Mouse (Mus musculus): ENCODE results near the gene Gm28729. TPM values are rescaled to one million over a fixed set of nuclear protein-coding genes. Genes with fewer than 3 reads are reported as not detected.

Gm28729 gene
- polyA plus RNA-seq, 1 experiment from 2014 or later, result not detected

- no peak overlapping the region for H3K4me2 ChIP-seq (replicated peaks; ENCODE audit: low read depth, low read length)
- 80% methylated on average over 10 of the region's 10 CpGs for WGBS
- H3K4me1 ChIP-seq (ENCODE audit: control insufficient read depth, insufficient read depth, low read length), result no peaks in the 10 kb centered on the region
- H3K4me3 ChIP-seq (ENCODE audit: low read depth, low read length), result no peak overlapping the region
- H3K9me3 ChIP-seq (ENCODE audit: control insufficient read depth, low read depth, low read length), result peaks cover 6% of the 10 kb centered on the region; the same call in 1 of the 2 replicates
- H3K27me3 ChIP-seq (ENCODE audit: control insufficient read depth, insufficient read depth, low read length), result no peaks in the 10 kb centered on the region
- H3K36me3 ChIP-seq (ENCODE audit: control insufficient read depth, insufficient read depth, low read length), result peaks cover 5% of the 10 kb centered on the region; the same call in 1 of the 2 replicates
- H3K9ac ChIP-seq (replicated peaks; ENCODE audit: low read depth, low read length), result no peak overlapping the region
- ATAC-seq (ENCODE audit: insufficient number of reproducible peaks, insufficient read depth, low FRiP score, low read depth), result no peak
- H3K27ac ChIP-seq (ENCODE audit: low read length), result no peak overlapping the region
Observed at GRCm38 (mm10) chr9:96463708-96464107, 61.4 kb downstream of the Gm28729 start.

- no peaks in the 10 kb centered on the region for H3K27me3 ChIP-seq (ENCODE audit: control insufficient read depth, insufficient read depth, low read length)
- peaks cover 6% of the 10 kb centered on the region; the same call in 1 of the 2 replicates for H3K9me3 ChIP-seq (ENCODE audit: control insufficient read depth, low read depth, low read length)
- H3K4me1 ChIP-seq (ENCODE audit: control insufficient read depth, insufficient read depth, low read length), result no peaks in the 10 kb centered on the region
- no peak overlapping the region for H3K4me2 ChIP-seq (replicated peaks; ENCODE audit: low read depth, low read length)
- H3K4me3 ChIP-seq (ENCODE audit: low read depth, low read length), result no peak overlapping the region
- no peak for ATAC-seq (ENCODE audit: insufficient number of reproducible peaks, insufficient read depth, low FRiP score, low read depth)
- WGBS, result 33% methylated on average over 1 of the region's 1 CpGs
- H3K27ac ChIP-seq (ENCODE audit: low read length), result no peak overlapping the region
- no peak overlapping the region for H3K9ac ChIP-seq (replicated peaks; ENCODE audit: low read depth, low read length)
- no peaks in the 10 kb centered on the region for H3K36me3 ChIP-seq (ENCODE audit: control insufficient read depth, insufficient read depth, low read length)
Observed at GRCm38 (mm10) chr9:96461607-96462006, 63.5 kb downstream of the Gm28729 start.

GRCm38 (mm10) chr9:96460117-96460865, 64.8 kb downstream of the Gm28729 start:
- WGBS, result 83% methylated on average over 10 of the region's 10 CpGs
- H3K9me3 ChIP-seq (ENCODE audit: control insufficient read depth, low read depth, low read length), result peaks cover 6% of the 10 kb centered on the region; the same call in 1 of the 2 replicates
- no peak for ATAC-seq (ENCODE audit: insufficient number of reproducible peaks, insufficient read depth, low FRiP score, low read depth)
- no peak overlapping the region for H3K4me3 ChIP-seq (ENCODE audit: low read depth, low read length)
- no peaks in the 10 kb centered on the region for H3K27me3 ChIP-seq (ENCODE audit: control insufficient read depth, insufficient read depth, low read length)
- H3K4me1 ChIP-seq (ENCODE audit: control insufficient read depth, insufficient read depth, low read length), result no peaks in the 10 kb centered on the region
- no peak overlapping the region for H3K27ac ChIP-seq (ENCODE audit: low read length)
- H3K4me2 ChIP-seq (replicated peaks; ENCODE audit: low read depth, low read length), result no peak overlapping the region
- no peak overlapping the region for H3K9ac ChIP-seq (replicated peaks; ENCODE audit: low read depth, low read length)
- no peaks in the 10 kb centered on the region for H3K36me3 ChIP-seq (ENCODE audit: control insufficient read depth, insufficient read depth, low read length)

GRCm38 (mm10) chr9:96455618-96456017, 69.4 kb downstream of the Gm28729 start:
- no peaks in the 10 kb centered on the region for H3K9me3 ChIP-seq (ENCODE audit: control insufficient read depth, low read depth, low read length)
- H3K4me2 ChIP-seq (replicated peaks; ENCODE audit: low read depth, low read length), result no peak overlapping the region
- no peak for ATAC-seq (ENCODE audit: insufficient number of reproducible peaks, insufficient read depth, low FRiP score, low read depth)
- no peak overlapping the region for H3K9ac ChIP-seq (replicated peaks; ENCODE audit: low read depth, low read length)
- no peaks in the 10 kb centered on the region for H3K36me3 ChIP-seq (ENCODE audit: control insufficient read depth, insufficient read depth, low read length)
- 75% methylated on average over 8 of the region's 8 CpGs for WGBS
- no peak overlapping the region for H3K4me3 ChIP-seq (ENCODE audit: low read depth, low read length)
- no peaks in the 10 kb centered on the region for H3K4me1 ChIP-seq (ENCODE audit: control insufficient read depth, insufficient read depth, low read length)
- H3K27ac ChIP-seq (ENCODE audit: low read length), result no peak overlapping the region
- H3K27me3 ChIP-seq (ENCODE audit: control insufficient read depth, insufficient read depth, low read length), result no peaks in the 10 kb centered on the region

- 67% methylated on average over 4 of the region's 4 CpGs for WGBS
- no peak for ATAC-seq (ENCODE audit: insufficient number of reproducible peaks, insufficient read depth, low FRiP score, low read depth)
- Histone ChIP-seq H3K27me3 (ENCODE audit: control insufficient read depth, insufficient read depth, low read length) (no peaks in the 10 kb centered on the region), H3K27ac (ENCODE audit: low read length) (no peak overlapping the region), H3K4me1 (ENCODE audit: control insufficient read depth, insufficient read depth, low read length) (no peaks in the 10 kb centered on the region), H3K4me2 (replicated peaks; ENCODE audit: low read depth, low read length) (no peak overlapping the region), H3K4me3 (ENCODE audit: low read depth, low read length) (no peak overlapping the region), H3K36me3 (ENCODE audit: control insufficient read depth, insufficient read depth, low read length) (no peaks in the 10 kb centered on the region), H3K9ac (replicated peaks; ENCODE audit: low read depth, low read length) (no peak overlapping the region), H3K9me3 (ENCODE audit: control insufficient read depth, low read depth, low read length) (no peaks in the 10 kb centered on the region)
Observed at GRCm38 (mm10) chr9:96452956-96453355, 72.1 kb downstream of the Gm28729 start.

- Histone ChIP-seq H3K9ac (replicated peaks; ENCODE audit: low read depth, low read length) (no peak overlapping the region; the same call in 1 of the 2 replicates), H3K4me1 (ENCODE audit: control insufficient read depth, insufficient read depth, low read length) (no peaks in the 10 kb centered on the region), H3K27me3 (ENCODE audit: control insufficient read depth, insufficient read depth, low read length) (no peaks in the 10 kb centered on the region), H3K27ac (ENCODE audit: low read length) (no peak overlapping the region), H3K4me3 (ENCODE audit: low read depth, low read length) (no peak overlapping the region), H3K36me3 (ENCODE audit: control insufficient read depth, insufficient read depth, low read length) (no peaks in the 10 kb centered on the region), H3K9me3 (ENCODE audit: control insufficient read depth, low read depth, low read length) (no peaks in the 10 kb centered on the region), H3K4me2 (replicated peaks; ENCODE audit: low read depth, low read length) (no peak overlapping the region)
- no peak for ATAC-seq (ENCODE audit: insufficient number of reproducible peaks, insufficient read depth, low FRiP score, low read depth)
- 57% methylated on average over 12 of the region's 12 CpGs for WGBS
Observed at GRCm38 (mm10) chr9:96450900-96451720, 74.0 kb downstream of the Gm28729 start.

- Histone ChIP-seq H3K36me3 (ENCODE audit: control insufficient read depth, insufficient read depth, low read length) (no peaks in the 10 kb centered on the region), H3K9ac (replicated peaks; ENCODE audit: low read depth, low read length) (no peak overlapping the region), H3K4me2 (replicated peaks; ENCODE audit: low read depth, low read length) (no peak overlapping the region), H3K4me1 (ENCODE audit: control insufficient read depth, insufficient read depth, low read length) (no peaks in the 10 kb centered on the region), H3K27me3 (ENCODE audit: control insufficient read depth, insufficient read depth, low read length) (no peaks in the 10 kb centered on the region), H3K27ac (ENCODE audit: low read length) (no peak overlapping the region), H3K4me3 (ENCODE audit: low read depth, low read length) (no peak overlapping the region), H3K9me3 (ENCODE audit: control insufficient read depth, low read depth, low read length) (no peaks in the 10 kb centered on the region)
- no peak for ATAC-seq (ENCODE audit: insufficient number of reproducible peaks, insufficient read depth, low FRiP score, low read depth)
- WGBS, result 88% methylated on average over 9 of the region's 9 CpGs
Observed at GRCm38 (mm10) chr9:96449514-96449913, 75.5 kb downstream of the Gm28729 start.

- no peak overlapping the region for H3K27ac ChIP-seq (ENCODE audit: low read length)
- no peak overlapping the region for H3K4me2 ChIP-seq (replicated peaks; ENCODE audit: low read depth, low read length)
- H3K4me3 ChIP-seq (ENCODE audit: low read depth, low read length), result no peak overlapping the region
- no peak for ATAC-seq (ENCODE audit: insufficient number of reproducible peaks, insufficient read depth, low FRiP score, low read depth)
- WGBS, result 61% methylated on average over 4 of the region's 4 CpGs
- no peaks in the 10 kb centered on the region for H3K27me3 ChIP-seq (ENCODE audit: control insufficient read depth, insufficient read depth, low read length)
- H3K9ac ChIP-seq (replicated peaks; ENCODE audit: low read depth, low read length), result no peak overlapping the region
- H3K9me3 ChIP-seq (ENCODE audit: control insufficient read depth, low read depth, low read length), result no peaks in the 10 kb centered on the region
- no peaks in the 10 kb centered on the region for H3K4me1 ChIP-seq (ENCODE audit: control insufficient read depth, insufficient read depth, low read length)
- H3K36me3 ChIP-seq (ENCODE audit: control insufficient read depth, insufficient read depth, low read length), result no peaks in the 10 kb centered on the region
Observed at GRCm38 (mm10) chr9:96445351-96445750, 79.7 kb downstream of the Gm28729 start.
